Mouse (Mus musculus): ENCODE data around the gene Arhgef3. TPM values are rescaled to one million over a fixed set of nuclear protein-coding genes. Genes with fewer than 3 reads are reported as not detected.

Gene Arhgef3
- total and polyA plus RNA-seq, 2 experiments from 2014 or later: 16.8 to 19.8 TPM

GRCm38 (mm10) chr14:27262349-27262748 lies 147.7 kb downstream of the Arhgef3 start:
- Histone ChIP-seq H3K27ac (no peak overlapping the region), H3K27me3 (ENCODE audit: insufficient read depth, low read length) (no peaks in the 10 kb centered on the region), H3K4me3 (ENCODE audit: low read length) (no peak overlapping the region), H3K4me1 (ENCODE audit: insufficient read depth, low read length) (no peaks in the 10 kb centered on the region), H3K9ac (replicated peaks; ENCODE audit: low read length) (no peak overlapping the region), H3K9me3 (ENCODE audit: low read length) (no peaks in the 10 kb centered on the region), H3K36me3 (ENCODE audit: insufficient read depth, low read length) (no peaks in the 10 kb centered on the region), H3K4me2 (ENCODE audit: low read depth, low read length) (no peak overlapping the region)
- WGBS: 63% methylated on average over 6 of the region's 6 CpGs
- DNase-seq (ENCODE audit: low spot score): no peak
- no peak for TF ChIP-seq CTCF (IDR thresholded peaks at IDR 0.05; ENCODE audit: low read depth)
- ATAC-seq: no peak

- no peak for TF ChIP-seq CTCF (IDR thresholded peaks at IDR 0.05; ENCODE audit: low read depth)
- no peak for ATAC-seq
- no peaks in the 10 kb centered on the region for H3K36me3 ChIP-seq (ENCODE audit: insufficient read depth, low read length)
- WGBS: 54% methylated on average over 1 of the region's 1 CpGs
- no peaks in the 10 kb centered on the region for H3K9me3 ChIP-seq (ENCODE audit: low read length)
- peaks cover 12% of the 10 kb centered on the region; the same call in 1 of the 2 replicates for H3K4me1 ChIP-seq (ENCODE audit: insufficient read depth, low read length)
- no peak overlapping the region for H3K9ac ChIP-seq (replicated peaks; ENCODE audit: low read length)
- no peak overlapping the region for H3K27ac ChIP-seq
- no peaks in the 10 kb centered on the region for H3K27me3 ChIP-seq (ENCODE audit: insufficient read depth, low read length)
- H3K4me2 ChIP-seq (ENCODE audit: low read depth, low read length): no peak overlapping the region
- DNase-seq (ENCODE audit: low spot score): no peak
- no peak overlapping the region for H3K4me3 ChIP-seq (ENCODE audit: low read length)
These were observed 151.9 kb downstream of the Arhgef3 start for GRCm38 (mm10) chr14:27266601-27267000.

- WGBS: 66% methylated on average over 5 of the region's 5 CpGs
- H3K9me3 ChIP-seq (ENCODE audit: low read length): no peaks in the 10 kb centered on the region
- H3K9ac ChIP-seq (replicated peaks; ENCODE audit: low read length): no peak overlapping the region
- no peak for TF ChIP-seq CTCF (IDR thresholded peaks at IDR 0.05; ENCODE audit: low read depth)
- H3K36me3 ChIP-seq (ENCODE audit: insufficient read depth, low read length): no peaks in the 10 kb centered on the region
- no peak overlapping the region for H3K27ac ChIP-seq
- H3K4me2 ChIP-seq (ENCODE audit: low read depth, low read length): no peak overlapping the region
- ATAC-seq (no peak), DNase-seq (ENCODE audit: low spot score) (no peak)
- H3K4me1 ChIP-seq (ENCODE audit: insufficient read depth, low read length): peaks cover 18% of the 10 kb centered on the region; the same call in 1 of the 2 replicates
- no peaks in the 10 kb centered on the region for H3K27me3 ChIP-seq (ENCODE audit: insufficient read depth, low read length)
- H3K4me3 ChIP-seq (ENCODE audit: low read length): no peak overlapping the region
These were observed 153.4 kb downstream of the Arhgef3 start for GRCm38 (mm10) chr14:27268137-27268536.

- 72% methylated on average over 16 of the region's 16 CpGs for WGBS
- Histone ChIP-seq H3K4me1 (ENCODE audit: insufficient read depth, low read length) (peaks cover 18% of the 10 kb centered on the region; the same call in 1 of the 2 replicates), H3K27ac (no peak overlapping the region), H3K36me3 (ENCODE audit: insufficient read depth, low read length) (no peaks in the 10 kb centered on the region), H3K27me3 (ENCODE audit: insufficient read depth, low read length) (no peaks in the 10 kb centered on the region), H3K4me3 (ENCODE audit: low read length) (no peak overlapping the region), H3K9me3 (ENCODE audit: low read length) (no peaks in the 10 kb centered on the region), H3K4me2 (ENCODE audit: low read depth, low read length) (no peak overlapping the region), H3K9ac (replicated peaks; ENCODE audit: low read length) (no peak overlapping the region)
- ATAC-seq (no peak), DNase-seq (ENCODE audit: low spot score) (no peak)
- TF ChIP-seq CTCF (IDR thresholded peaks at IDR 0.05; ENCODE audit: low read depth): no peak
These were observed 154.4 kb downstream of the Arhgef3 start for GRCm38 (mm10) chr14:27268986-27269700.

GRCm38 (mm10) chr14:27269836-27270235 lies 155.1 kb downstream of the Arhgef3 start:
- TF ChIP-seq CTCF (IDR thresholded peaks at IDR 0.05; ENCODE audit: low read depth): no peak
- Histone ChIP-seq H3K9me3 (ENCODE audit: low read length) (no peaks in the 10 kb centered on the region), H3K4me2 (ENCODE audit: low read depth, low read length) (no peak overlapping the region), H3K27me3 (ENCODE audit: insufficient read depth, low read length) (no peaks in the 10 kb centered on the region), H3K4me3 (ENCODE audit: low read length) (no peak overlapping the region), H3K36me3 (ENCODE audit: insufficient read depth, low read length) (no peaks in the 10 kb centered on the region), H3K4me1 (ENCODE audit: insufficient read depth, low read length) (peaks cover 18% of the 10 kb centered on the region; the same call in 1 of the 2 replicates), H3K9ac (replicated peaks; ENCODE audit: low read length) (no peak overlapping the region), H3K27ac (no peak overlapping the region)
- ATAC-seq (no peak; the same call in 1 of the 2 replicates), DNase-seq (ENCODE audit: low spot score) (no peak)
- WGBS: 56% methylated on average over 4 of the region's 4 CpGs

GRCm38 (mm10) chr14:27270466-27270865 lies 155.8 kb downstream of the Arhgef3 start:
- Histone ChIP-seq H3K4me3 (ENCODE audit: low read length) (no peak overlapping the region), H3K36me3 (ENCODE audit: insufficient read depth, low read length) (no peaks in the 10 kb centered on the region), H3K9ac (replicated peaks; ENCODE audit: low read length) (no peak overlapping the region), H3K9me3 (ENCODE audit: low read length) (no peaks in the 10 kb centered on the region), H3K4me1 (ENCODE audit: insufficient read depth, low read length) (peaks cover 18% of the 10 kb centered on the region; the same call in 1 of the 2 replicates), H3K27ac (no peak overlapping the region), H3K4me2 (ENCODE audit: low read depth, low read length) (no peak overlapping the region), H3K27me3 (ENCODE audit: insufficient read depth, low read length) (no peaks in the 10 kb centered on the region)
- ATAC-seq: no peak
- no peak for DNase-seq (ENCODE audit: low spot score)
- no peak for TF ChIP-seq CTCF (IDR thresholded peaks at IDR 0.05; ENCODE audit: low read depth)
- 90% methylated on average over 4 of the region's 4 CpGs for WGBS

Data from hindbrain, postnatal 0 days (tissue).